Mouse (Mus musculus) yolk sac, embryonic 10.5 days (tissue): ENCODE measurements at regions not wholly inside any gene's neighbourhood (a gene's known extent, or its start where the extent isn't known, plus 50 kb on each side); places are given as distances from the start of the nearest gene placed in this dataset.

Experiments
- DNase-seq: peaks from one replicate; pipeline ENCODE4 v3.0.0-alpha.2; 2017; ENCODE audit warnings: low spot score

GRCm38 (mm10) chr13:3752334-3752733, 51.8 kb downstream of the Calml3 start:
- DNase-seq: no peak

DNA sequence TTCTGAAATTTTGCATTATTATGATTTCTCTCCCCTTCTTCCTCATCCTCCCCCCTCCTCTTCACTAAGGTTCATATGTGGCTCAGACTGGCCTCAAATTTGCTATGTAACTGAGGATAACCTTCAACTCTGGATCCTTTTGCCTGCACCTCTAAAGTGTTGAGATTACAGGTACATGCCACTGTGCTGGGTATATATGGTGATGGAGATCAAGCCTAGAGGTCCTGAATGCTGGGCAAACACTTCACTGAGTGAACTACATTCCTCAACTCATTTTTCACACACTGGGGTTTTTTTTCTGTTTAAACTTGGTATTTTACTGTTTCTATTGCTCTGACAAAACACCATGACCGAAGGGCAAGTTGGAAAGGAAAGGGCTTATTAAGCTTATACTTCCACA, 52.9 kb downstream of the Calml3 start:
- DNase-seq: no peak

- no peak for DNase-seq
These were observed 53.4 kb downstream of the Calml3 start for GRCm38 (mm10) chr13:3750756-3751155.

DNA sequence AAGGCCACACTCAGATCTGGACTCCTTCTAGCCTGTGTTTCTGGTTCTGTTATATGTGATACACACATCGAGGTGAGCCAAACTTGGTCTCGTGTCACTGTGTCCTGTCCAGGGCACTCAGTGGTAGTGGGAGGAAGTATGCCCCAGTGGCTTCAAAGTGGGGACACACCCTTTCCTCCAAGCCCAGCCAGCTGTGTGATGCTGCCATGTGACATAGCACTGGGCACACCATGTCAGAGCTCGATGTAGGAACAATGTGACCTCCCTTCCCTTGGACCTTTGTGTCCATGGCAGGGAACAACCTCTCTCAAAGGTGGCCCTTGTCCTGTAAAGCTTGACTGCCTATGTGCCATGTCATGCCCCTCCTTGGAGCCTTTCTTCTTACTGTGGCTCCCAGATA, 54.5 kb downstream of the Calml3 start:
- DNase-seq: no peak

- DNase-seq: no peak
These were observed 55.3 kb downstream of the Calml3 start for GRCm38 (mm10) chr13:3748859-3749258.

DNA sequence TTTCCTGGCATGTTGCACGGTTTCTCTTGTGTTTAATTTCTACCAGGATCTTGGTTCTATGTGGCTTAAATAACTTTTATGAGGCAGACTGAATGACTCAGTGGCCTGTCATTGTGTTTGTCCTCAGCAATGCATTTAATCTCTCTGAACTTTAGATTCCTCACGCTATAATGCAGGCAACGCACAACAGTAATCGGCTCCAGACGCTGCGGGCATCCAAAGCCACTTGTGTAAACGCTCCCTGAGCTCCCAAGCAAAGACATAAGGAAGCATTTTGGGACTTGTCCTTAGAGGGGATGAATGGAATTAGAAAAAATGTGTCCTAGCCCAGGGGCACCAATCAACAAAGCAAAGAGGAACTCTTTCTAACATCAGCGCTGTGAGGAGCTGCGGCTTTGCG, 57.6 kb downstream of the Calml3 start:
- DNase-seq: no peak

DNA sequence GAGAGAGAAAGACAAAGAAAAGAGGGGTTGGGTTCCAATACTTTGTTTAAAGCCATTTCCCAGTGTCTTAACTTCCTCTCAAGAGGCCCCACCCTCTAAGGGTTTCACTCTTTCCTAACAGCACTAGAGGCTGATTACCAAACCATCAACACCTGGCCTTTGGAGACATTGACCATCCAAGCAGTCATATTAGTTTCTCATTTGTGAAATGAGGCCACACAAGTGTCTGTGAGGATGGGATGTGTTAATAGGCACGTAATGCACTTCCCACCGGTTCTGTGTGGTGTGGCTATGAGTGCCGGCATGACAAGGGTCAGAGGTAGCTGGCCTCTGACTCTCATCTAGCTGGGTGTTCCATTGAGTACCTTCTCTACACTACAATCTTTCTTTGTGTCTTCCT, 59.2 kb downstream of the Calml3 start:
- no peak for DNase-seq

DNA sequence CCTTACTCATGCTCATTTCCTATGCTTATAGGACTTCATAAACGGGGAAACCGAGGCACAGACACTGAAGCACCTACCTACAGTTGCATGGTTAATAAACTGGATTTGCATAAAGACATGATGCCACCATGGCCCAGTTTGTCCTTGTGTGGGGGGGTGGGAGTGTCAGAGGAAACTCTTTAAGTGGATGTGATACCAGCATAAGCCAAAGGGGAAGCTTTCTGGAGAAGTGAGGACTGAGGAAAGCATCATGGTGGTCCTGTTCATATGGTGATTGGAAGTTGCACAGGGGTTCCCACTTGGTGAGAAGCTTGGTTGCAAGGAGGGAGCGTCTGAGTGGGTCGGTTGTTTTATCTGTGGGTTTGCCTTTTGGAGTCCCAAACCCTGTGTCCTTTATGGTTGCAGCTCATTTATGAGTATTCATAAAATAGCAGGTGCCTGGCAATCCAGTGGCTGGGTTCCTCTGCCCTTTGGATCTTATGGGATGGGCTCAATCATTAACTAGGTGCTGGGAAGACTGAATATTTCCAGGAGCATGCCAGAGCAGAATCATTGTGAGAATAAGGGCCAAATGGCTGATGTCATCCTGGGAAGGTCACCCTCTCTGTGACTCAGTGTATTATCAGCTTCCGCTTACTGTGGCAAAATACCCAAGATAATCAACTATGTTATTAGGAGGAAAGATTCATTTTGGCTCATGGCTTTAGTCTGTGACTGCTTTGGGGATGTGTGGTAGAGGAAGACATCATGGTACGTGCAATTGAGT, 60.2 kb downstream of the Calml3 start:
- no peak for DNase-seq

GRCm38 (mm10) chr13:3742763-3743401, 61.2 kb downstream of the Calml3 start:
- no peak for DNase-seq

DNA sequence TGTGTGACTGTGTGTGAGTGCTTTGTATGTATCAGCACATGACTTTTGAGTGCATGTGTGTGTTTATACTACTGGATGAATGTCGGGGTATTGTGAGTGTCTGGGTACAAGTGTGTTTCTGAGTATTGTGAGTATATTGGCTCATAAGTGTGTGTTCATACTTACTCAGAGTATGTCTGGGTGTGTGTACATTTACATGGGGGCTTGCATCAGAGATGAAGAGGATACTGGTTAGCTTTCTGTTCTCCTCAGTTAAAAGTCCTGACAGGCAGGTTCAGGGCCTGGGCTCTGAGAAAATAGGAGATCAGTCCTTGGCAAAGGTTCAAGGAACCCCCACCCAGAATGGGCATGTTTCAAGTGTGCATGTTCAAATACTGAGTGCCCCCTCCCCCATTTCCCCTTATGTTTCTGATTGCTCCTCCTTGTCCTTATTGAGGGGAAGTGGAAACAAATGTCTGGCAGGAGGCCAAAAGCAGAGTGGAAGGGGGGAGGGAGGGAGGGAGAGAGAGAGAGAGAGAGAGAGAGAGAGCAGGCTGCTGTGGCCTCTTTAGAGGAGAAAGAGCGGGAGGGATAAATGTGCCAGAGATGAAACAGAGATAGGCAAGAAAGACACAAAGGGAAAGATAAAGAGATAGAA, 61.9 kb downstream of the Calml3 start:
- peak; percentile 48 for DNase-seq

DNA sequence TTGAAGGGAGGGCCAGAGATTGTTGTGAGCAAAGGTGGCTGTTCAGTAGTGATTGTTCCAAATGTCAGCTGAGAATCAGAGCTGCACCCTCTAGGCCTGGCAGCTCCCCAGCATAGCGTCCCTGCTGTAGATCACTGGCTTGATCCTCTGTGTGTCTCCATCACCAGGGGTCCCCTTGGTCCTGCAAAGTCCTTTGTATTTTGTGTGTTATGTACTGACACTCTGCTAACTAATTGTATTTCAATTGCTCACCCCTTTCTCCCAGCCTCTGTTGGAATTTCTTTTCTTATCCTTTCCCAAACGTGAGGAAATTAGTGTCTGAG, 73.5 kb downstream of the Calml3 start:
- DNase-seq: no peak

DNA sequence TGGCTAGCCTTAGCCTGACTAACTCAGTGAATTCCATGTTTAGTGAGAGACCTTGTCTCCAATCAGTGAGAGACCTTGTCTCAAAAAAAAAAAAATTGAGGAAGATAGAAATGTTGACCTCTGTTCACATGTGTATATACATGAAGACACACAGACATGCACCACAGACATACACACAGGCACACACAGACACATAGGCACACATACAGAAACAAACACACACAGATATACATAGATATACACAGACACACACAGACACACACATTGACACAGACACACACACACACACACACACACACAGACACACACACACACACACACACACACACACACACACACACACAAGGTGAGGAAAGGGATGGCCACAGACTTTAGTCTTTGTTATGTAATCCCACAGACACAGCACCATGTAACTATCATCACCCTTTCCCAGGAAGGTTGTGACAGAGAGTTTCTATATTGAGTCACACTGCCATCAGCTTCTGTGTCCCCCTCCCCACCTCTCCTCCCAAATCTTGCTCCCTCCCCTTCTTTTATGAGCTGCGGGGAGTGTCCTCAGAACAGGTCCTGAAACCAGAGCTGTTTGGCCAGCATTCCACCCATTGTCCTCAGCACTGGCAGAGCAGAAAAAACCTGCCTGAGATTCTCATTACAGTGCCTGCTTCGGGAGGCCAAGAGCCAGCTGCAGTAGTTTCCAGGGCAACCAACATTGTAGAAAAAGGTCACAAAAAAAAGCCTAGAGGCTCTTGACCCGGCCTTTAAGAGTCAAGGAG, 74.0 kb downstream of the Calml3 start:
- DNase-seq: no peak

DNA sequence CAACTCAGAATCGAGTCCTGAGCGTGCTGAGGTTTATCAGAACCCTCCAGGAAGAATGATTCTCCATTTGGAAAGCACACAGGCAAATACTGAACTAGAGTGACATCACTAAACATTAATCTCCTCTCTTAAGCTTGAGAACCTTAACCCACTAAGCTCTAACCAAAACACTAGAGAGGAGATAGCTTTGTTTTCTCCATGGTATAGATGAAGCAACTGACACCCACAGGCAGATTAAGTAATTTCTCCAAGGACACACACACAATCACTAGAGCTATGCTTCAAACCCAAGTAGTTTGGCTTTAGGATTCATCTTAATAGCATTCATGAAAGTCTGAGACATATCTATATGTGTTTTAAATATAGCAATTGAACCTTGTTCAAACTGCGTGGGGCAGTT, 75.2 kb downstream of the Calml3 start:
- no peak for DNase-seq

DNA sequence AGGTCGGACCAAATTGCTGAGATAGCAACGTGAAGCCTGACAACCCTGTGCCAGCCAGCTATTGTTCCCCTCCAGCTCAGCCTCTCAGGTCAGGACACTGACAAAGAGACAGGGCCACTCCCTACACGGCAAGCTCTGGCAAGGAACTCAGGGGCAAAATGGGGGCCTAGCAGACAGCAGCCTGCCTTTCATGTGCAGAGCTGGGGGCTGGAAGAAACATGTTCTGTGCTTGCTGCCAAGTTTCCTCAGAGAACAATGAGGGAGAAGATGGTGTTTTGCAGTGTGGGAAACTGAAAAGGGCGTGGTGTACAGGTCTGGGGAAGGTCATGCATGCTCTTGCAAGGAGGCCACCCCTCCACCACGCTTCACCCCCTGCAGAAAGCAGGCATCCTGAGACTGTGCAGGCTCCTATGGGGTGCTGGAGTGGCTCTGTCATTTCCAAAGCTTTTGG, 77.8 kb downstream of the Calml3 start:
- no peak for DNase-seq

- DNase-seq: no peak
These were observed 78.3 kb downstream of the Calml3 start for GRCm38 (mm10) chr13:3725803-3726202.

- DNase-seq: no peak
These were observed 79.8 kb downstream of the Calml3 start for GRCm38 (mm10) chr13:3724313-3724712.

GRCm38 (mm10) chr13:3723458-3724143, 80.5 kb downstream of the Calml3 start:
- DNase-seq: no peak

DNA sequence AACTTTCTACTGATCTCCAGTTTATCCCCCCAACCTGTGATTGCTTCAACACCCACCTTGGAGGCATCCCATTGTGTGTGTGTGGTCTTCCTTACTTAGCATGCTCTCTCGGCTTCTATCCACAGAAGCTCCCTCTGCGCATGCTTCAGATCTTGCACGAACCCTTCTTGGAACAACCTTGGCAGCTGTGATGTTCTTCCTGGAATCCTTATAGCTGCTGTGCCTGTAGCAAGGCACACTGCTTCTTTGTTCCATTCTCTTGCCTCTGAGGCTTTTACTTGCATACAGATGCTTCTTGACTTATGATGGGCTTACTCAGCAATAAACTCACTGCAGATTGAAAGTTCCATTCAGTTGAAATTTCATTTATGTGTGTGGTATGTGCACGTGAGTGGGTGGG, 81.2 kb downstream of the Asb13 start:
- DNase-seq: no peak

DNA sequence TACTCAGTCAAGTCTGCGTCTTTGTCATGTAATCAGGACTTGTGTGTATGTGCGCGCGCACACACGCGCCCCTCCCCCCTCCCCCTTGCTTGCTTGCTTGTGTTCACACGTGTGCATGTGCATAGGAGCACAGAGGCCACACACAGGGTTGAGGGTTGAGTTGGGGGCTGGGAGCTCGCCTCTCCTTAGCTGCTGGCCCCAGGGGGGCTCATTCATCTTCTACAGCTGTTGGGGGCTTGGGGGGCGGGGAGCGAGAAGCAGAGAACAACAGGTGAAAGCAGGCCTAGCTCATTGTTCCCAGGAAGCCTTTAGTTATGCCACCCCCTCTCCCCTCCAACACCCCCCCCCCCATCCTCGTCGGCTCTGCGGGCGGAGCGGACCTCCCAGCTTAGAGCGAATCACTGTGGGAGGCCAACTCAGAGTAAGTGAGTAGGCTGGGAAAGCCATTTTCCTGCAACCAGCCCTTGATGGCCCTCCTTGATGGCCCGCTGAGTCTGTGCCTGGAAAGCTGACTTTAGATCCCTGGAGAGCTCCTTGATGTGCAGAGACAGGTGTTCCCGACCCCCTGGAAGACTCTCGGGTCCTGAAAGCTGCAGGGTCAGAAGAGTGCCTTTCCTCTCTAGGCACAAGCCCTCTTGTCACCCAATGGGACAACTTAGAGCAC, 78.8 kb downstream of the Asb13 start:
- DNase-seq: no peak

- DNase-seq: no peak
These were observed 78.3 kb downstream of the Asb13 start for GRCm38 (mm10) chr13:3712088-3712487.

- no peak for DNase-seq
These were observed 76.3 kb downstream of the Asb13 start for GRCm38 (mm10) chr13:3709982-3710618.
